Mouse (Mus musculus): Measurements from ENCODE around the gene Lyrm9.

DNA sequence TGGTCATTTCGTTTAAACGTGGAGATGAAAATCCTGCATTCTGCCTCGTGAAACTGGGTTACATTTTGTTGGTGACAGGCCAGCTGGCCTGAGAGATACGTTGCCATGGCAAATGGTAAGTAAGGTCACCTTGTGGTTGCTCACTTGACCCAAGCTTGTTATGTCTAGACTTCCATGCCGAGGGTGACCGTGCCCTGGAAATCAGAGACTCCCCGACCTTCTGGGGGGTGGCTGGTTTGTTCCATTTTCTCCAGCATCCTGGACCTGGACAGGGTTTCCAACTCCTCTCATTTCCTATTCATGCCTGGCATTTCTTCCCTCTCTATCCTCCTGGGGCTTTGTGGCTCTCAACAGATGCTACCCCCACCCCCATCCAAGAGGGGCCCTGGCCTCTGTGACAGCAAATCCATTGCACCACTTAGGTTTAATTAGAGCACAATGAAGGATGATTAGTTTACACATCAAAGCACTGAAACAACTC lies 11.9 kb upstream of the Lyrm9 start:
- TF ChIP-seq CTCF (IDR thresholded peaks at IDR 0.05; ENCODE audit: low read depth) (no peak), EP300 (IDR thresholded peaks at IDR 0.05; ENCODE audit: low read depth) (no peak)
